Mouse (Mus musculus): ENCODE results near the gene Naa60.
"Not testable (repeated sequence)": the region's sequence is repeated elsewhere in the genome, so short reads cannot be mapped to it uniquely, and the experiment has no call there.

DNA sequence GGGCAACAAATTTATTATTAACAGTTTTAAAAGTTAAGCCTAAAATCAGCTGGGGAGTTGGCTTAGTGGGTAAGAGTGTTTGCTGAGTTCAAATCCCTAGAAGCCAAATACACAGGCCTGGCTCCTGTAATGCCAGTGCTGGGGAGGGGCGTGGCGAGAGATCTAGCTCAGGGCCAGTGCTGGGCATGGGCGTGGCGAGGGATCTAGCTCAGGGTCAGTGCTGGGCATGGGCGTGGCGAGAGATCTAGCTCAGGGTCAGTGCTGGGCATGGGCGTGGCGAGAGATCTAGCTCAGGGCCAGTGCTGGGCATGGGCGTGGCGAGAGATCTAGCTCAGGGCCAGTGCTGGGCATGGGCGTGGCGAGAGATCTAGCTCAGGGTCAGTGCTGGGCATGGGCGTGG is 20.9 kb upstream of the Naa60 start:
- TF ChIP-seq CTCF, EP300 (IDR thresholded peaks at IDR 0.05; ENCODE audit: low read depth): not testable (repeated sequence)
